Mouse (Mus musculus): ENCODE results near the gene Arid1b.

Gene Arid1b

DNA sequence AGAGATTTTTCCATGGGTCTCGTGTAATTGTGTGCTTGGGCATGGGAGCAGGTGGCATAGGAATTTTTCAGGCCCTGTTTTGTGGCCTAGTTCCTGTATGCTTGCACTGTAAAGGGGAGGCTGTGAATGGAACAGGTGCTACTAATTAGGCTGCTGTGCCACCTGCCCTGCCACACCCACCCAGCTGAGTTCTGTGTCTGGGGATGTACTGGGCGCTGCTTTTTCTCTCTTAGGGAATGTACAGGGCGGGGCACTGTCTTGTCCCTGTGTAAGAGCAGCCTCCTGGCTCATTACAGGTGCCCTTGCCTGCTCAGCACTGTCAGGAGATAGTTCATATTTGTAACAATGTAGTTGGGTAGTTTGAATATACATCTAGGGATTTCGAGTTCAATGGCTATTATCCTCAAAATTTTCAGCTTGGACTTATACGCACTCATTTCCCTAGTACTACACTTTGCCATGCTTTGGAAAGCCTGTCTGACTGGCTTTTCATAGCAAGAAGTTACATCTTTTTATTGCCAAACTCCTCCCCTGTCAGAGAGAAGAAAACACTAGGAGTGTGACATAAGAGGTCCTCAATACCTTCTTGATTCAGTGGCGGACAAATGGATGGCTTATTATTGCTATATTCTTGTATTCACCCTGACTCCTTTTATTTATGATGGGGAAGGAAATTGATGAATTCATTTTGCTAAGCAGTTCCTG lies 149.8 kb downstream of the Arid1b start:
- DNase-seq (ENCODE audit: extremely low spot score, low read depth, low spot score) = no peak

GRCm38 (mm10) chr17:5150660-5151063 lies 156.5 kb downstream of the Arid1b start:
- DNase-seq (ENCODE audit: extremely low spot score, low read depth, low spot score) = no peak

DNA sequence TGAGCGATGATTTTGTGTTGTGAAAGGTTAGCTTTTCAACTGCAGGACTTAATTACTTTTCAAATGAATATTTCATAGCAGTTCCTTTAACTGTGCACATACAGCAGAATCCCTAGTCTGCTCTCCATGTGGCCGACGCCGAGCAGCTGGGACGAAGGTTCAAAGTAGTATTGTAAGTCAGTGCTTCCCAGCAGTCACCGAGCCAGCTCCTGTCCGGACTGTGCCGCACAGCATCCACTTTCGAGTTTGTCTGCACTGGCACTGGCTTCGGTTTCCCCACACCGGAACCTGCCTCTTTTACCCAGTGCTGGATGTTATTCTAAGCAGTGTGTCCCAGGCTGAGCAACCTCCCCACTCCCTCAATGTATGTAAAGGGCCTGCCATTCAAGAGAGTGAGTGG lies 157.7 kb downstream of the Arid1b start:
- no peak for DNase-seq (ENCODE audit: extremely low spot score, low read depth, low spot score)

GRCm38 (mm10) chr17:5153461-5153860 lies 159.3 kb downstream of the Arid1b start:
- no peak for DNase-seq (ENCODE audit: extremely low spot score, low read depth, low spot score)

- no peak for DNase-seq (ENCODE audit: extremely low spot score, low read depth, low spot score)
Measured at GRCm38 (mm10) chr17:5154322-5154721, 160.2 kb downstream of the Arid1b start.

- DNase-seq (ENCODE audit: extremely low spot score, low read depth, low spot score) = no peak
Measured at GRCm38 (mm10) chr17:5157609-5158008, 163.5 kb downstream of the Arid1b start.

- DNase-seq (ENCODE audit: extremely low spot score, low read depth, low spot score) = no peak
Measured at GRCm38 (mm10) chr17:5162525-5162924, 168.4 kb downstream of the Arid1b start.

DNA sequence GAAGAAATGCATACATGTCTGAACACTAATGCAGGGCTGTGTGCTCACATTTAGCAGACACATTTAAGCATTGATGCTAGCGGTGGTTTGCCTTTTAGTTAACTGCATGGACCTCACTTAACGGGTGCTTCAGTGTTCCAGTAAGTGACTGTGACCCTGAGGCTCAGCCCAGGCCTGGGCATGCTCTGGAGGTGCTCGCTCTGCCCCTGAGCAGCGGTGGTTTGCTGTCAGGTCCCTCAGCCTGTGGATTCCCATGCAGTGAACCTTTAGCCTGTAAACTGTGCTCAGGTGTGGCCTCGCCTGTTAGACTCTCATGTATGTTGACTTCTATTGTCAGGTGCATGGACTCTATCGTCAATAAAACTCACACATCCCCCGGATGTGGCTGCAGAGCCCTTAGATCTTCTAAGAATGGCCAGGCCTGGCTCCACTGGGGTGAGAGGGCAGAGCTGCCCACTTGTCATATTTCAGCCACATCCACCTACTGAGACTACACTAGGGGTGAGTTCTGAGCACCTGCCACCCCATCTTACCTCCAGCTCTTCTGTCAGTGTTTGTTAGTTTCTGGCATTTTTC lies 169.2 kb downstream of the Arid1b start:
- DNase-seq (ENCODE audit: extremely low spot score, low read depth, low spot score) = no peak

DNA sequence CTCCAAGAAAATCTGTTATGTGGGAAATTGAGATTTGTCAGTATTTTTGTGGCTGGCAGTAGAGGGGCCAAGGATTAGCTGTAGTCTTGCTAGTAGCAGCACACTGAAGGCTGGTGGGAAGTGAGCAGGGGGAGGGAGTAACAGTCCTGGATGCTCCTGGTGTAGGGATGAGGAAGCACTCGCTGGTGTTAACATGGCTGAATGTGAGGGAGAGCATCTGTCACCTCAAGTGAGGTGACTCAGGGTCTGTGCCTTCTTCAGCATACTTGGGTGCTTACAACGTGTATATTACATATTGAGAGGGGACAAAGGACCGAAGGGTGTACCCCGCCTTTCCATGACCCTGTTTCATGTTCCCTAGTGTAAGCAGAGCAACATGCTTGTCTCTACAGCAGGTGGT lies 170.7 kb downstream of the Arid1b start:
- DNase-seq (ENCODE audit: extremely low spot score, low read depth, low spot score) = no peak

DNA sequence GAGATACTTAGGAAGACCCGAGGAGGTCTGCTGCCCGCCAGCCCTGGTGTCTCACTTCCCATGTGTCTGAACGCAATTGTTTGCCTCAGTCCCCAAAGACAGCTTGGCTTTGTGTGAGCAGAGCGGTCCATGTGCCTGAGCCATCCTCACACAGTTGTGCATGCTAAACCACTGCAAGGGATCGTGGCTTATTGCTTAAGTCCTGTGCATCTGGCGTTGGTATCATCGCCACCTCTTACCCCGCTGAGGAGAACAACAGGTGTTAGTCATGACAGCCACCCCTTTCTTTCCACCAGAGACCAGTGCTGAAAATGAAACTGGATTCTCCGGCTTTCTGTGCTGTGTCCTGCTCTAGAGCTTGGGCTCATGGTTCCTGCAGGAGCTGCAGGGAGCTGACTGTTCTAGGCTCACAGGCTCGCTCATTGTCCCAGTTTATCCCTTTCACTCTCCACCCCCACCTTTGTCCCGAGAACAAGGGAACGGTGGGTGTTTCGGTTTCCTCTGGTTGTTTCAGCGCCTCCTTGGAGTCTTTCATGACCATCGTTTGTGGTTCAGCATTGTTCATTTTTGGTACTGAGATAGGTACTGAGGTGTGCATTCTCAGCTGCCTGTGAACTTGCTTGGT lies 171.2 kb downstream of the Arid1b start:
- DNase-seq (ENCODE audit: extremely low spot score, low read depth, low spot score) = no peak

DNA sequence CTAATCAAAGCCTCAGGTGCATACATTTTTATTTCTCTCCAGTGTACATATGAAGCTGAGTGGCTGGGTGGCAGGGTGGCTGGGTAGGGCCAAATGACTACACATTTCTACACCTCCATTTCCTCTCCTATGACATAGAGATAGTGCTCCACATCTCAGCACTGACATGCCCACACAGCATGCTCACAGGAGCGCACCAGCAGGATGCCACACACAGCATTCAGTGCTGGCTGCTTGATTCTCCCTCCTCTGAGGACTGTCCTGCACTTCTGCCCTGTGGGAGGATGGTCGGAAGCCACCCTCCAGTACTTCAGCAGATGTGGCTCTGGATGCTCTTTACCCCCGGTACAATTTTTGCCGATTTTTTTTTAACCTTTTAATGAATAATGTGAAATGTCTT lies 172.0 kb downstream of the Arid1b start:
- no peak for DNase-seq (ENCODE audit: extremely low spot score, low read depth, low spot score)

- DNase-seq (ENCODE audit: extremely low spot score, low read depth, low spot score) = no peak
Measured at GRCm38 (mm10) chr17:5168046-5168445, 173.9 kb downstream of the Arid1b start.

DNA sequence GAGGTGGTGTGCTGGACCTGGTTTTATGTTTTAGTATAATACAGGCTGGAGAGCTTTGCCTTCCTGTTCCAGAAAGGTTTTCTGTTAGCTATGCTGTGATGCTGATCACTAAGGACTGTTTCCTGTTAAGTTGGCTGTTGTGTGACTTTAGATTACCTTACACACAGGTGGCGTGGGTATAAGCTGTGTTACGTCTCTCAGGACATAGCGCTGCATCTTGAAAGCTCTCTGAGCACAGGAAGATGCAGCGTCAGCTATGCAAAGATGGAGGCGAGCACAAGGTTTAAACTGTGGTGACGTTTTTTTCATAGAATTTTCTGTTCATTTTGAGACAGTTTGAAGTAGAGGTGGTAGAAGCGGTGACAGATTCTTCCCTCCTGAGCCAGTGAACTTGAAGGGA lies 174.5 kb downstream of the Arid1b start:
- DNase-seq (ENCODE audit: extremely low spot score, low read depth, low spot score) = no peak

GRCm38 (mm10) chr17:5170321-5170720 lies 176.2 kb downstream of the Arid1b start:
- DNase-seq (ENCODE audit: extremely low spot score, low read depth, low spot score) = no peak

DNA sequence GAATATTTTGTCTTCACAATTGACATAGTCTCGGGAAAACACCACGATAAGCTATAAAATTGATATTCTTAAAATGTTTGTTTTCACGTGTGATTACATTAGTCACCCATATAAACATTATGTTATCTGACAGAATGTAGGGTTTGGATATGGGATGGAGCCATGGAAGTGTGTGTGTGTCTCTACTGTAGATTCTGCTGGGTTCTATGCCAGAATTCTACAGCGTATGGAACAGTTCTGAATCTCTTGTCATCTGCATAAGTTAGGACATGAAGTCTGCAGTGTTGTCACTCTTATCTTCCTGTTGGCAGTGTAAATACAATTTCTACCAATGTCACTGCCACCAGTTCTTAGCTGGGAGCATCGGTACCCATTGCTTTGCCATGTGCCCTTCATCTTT lies 177.3 kb downstream of the Arid1b start:
- no peak for DNase-seq (ENCODE audit: extremely low spot score, low read depth, low spot score)

DNA sequence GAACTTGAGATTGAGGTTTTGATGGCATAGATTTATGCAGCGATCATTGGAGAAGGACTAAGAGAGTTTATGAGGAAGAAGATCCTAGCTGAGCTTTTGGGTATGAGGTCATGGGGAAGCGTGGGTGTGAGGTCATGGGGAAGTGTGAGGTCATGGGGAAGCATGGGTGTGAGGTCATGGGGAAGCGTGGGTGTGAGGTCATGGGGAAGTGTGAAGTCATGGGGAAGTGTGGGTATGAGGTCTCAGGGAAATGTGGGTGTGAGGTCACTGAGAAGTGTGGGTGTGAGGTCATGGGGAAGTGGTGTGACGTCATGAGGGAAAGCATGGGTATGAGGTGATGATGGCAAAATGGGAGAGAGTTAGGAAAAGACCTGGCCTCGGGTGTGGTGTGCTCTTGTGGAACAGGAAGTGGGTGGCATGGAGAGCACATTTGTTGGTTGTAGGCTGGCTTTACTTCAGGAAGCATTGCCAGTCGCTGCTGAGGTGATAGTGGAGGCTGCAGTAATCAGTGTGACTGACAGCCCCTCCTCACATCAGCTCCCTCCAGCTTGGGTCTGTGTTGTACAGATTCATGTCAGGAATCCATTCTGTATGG lies 180.4 kb downstream of the Arid1b start:
- DNase-seq (ENCODE audit: extremely low spot score, low read depth, low spot score) = no peak

- DNase-seq (ENCODE audit: extremely low spot score, low read depth, low spot score) = no peak
Measured at GRCm38 (mm10) chr17:5175535-5175934, 181.4 kb downstream of the Arid1b start.

GRCm38 (mm10) chr17:5176315-5176714 lies 182.2 kb downstream of the Arid1b start:
- no peak for DNase-seq (ENCODE audit: extremely low spot score, low read depth, low spot score)

GRCm38 (mm10) chr17:5178534-5178933 lies 184.4 kb downstream of the Arid1b start:
- DNase-seq (ENCODE audit: extremely low spot score, low read depth, low spot score) = no peak

GRCm38 (mm10) chr17:5179004-5179403 lies 184.9 kb downstream of the Arid1b start:
- DNase-seq (ENCODE audit: extremely low spot score, low read depth, low spot score) = no peak

DNA sequence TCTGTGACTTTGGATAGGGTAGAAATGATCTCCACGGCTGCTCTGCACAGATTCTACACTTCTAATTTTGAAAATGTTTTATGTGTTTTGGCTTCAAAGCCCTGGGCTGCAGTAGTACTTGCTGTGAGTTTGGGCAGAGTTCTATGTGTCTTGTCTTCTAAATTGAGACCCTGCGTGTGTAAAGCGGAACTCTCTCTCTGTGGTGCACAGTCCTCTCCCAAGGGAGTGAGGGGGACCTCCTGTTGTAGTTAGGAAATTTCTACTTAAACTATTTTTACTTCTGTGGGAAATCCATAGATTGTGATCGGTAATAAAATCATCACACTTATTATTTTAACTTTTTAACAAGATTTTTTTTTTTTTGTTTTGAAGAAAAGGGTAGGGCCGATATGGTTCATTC lies 185.3 kb downstream of the Arid1b start:
- DNase-seq (ENCODE audit: extremely low spot score, low read depth, low spot score) = no peak

DNA sequence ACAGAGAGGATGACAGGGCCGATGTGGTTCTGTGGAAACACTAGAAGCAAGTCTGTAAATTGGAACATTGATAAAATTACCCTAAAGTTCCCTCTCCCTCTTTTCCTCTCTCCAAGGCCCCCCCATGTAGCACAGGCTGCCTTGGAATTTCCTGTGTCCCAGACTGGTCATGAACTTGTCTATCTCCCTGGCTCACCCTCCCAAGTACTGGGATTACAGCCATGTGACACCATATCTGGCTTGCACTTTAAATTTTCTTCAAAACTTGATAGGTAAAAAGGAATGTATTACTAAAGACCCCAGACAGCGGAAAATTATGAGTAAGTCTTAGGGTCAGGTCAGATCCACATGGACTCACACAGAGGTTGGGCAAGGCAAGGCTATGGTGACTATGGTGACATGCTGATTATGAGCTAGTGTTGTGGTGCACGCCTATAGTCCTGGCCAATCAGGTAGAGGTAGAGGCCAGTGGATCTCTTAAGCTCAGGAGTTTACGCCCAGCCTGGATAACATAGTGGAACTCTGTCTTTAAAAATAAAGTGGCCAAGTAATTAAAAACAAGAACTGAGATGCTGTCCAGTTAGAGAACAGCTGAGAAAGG lies 185.9 kb downstream of the Arid1b start:
- DNase-seq (ENCODE audit: extremely low spot score, low read depth, low spot score) = no peak

Data from hindlimb bud, embryonic 11.5 days (tissue).